Mouse (Mus musculus) testis, adult 2 months (tissue): Measurements from ENCODE around the gene Camkk2.

Source experiments
- CTCF ChIP-seq: fragments of 200-500 bp; IDR thresholded peaks from 2 replicates; pipeline ENCODE4 v1.5.1; 2012; ENCODE audit warnings: low read depth, mild to moderate bottlenecking, inconsistent platforms, low read length, moderate library complexity; ENCODE audit not compliant: control insufficient read depth, insufficient read depth, insufficient replicate concordance
- POLR2A ChIP-seq: fragments of 200-500 bp; IDR thresholded peaks from 2 replicates; pipeline ENCODE4 v1.6.1; 2012; ENCODE audit warnings: low read depth, mild to moderate bottlenecking, inconsistent platforms, low read length, moderate library complexity; ENCODE audit not compliant: control insufficient read depth

DNA sequence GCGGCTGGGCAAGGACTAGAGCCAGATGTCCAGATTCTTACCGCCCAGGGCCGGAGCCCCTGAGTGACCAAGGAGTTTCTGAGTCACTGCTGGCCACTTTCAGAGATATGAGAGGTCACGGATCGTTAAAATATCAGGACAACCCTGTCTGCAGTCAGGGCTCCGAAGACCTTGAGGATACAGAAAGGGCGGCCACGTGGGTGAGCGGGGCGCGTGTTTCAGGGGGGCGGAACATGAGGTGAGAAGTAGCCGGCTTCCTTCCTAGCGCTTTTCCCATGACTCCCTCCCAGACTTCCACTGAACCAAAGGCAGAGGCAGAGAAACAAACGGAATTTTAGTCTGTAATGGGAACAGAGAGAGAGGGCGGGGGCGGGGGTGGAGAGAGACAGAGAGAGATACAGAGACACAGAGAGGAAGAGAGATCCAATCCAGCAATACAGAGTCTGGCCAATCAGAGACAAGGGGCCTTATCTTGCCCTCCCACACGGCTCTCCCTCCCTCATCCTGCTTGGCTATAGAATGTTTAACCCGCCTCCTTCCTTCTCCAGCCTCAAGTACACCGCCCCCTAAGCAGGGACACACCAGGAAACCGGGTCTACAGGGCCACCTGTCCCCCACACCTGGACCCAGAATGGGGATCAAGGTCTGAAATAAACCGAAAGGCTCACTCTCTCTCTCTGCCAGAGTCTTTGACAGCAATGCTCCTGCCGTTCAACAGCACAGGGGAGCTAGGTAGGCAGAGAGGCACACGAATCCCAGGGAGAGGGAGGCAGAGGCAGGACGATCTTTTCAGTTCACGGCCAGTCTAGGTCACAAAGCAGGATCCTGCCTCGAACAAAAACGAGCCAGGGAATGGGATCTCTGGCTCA, 4.2 kb downstream of the Camkk2 start:
- TF ChIP-seq POLR2A (no peak), CTCF (no peak)
